Mouse (Mus musculus): ENCODE measurements at regions not wholly inside any gene's neighbourhood (a gene's known extent, or its start where the extent isn't known, plus 50 kb on each side); places are given as distances from the start of the nearest gene placed in this dataset.

GRCm38 (mm10) chr10:84186466-84186865 lies 253.9 kb downstream of the Nuak1 start:
- DNase-seq: no peak

- DNase-seq: no peak
These were observed 241.4 kb downstream of the Nuak1 start for GRCm38 (mm10) chr10:84199035-84199434.

GRCm38 (mm10) chr10:84201785-84202184 lies 238.6 kb downstream of the Nuak1 start:
- DNase-seq: no peak

- DNase-seq: no peak
These were observed 228.2 kb downstream of the Nuak1 start for GRCm38 (mm10) chr10:84212096-84212785.

GRCm38 (mm10) chr10:84214812-84215211 lies 225.6 kb downstream of the Nuak1 start:
- DNase-seq: no peak

- no peak for DNase-seq
These were observed 211.0 kb downstream of the Nuak1 start for GRCm38 (mm10) chr10:84229224-84229921.

- no peak for DNase-seq
These were observed 210.2 kb downstream of the Nuak1 start for GRCm38 (mm10) chr10:84230011-84230781.

- DNase-seq: no peak
These were observed 205.4 kb downstream of the Nuak1 start for GRCm38 (mm10) chr10:84235006-84235405.

- DNase-seq: no peak
These were observed 204.2 kb downstream of the Nuak1 start for GRCm38 (mm10) chr10:84236236-84236635.

GRCm38 (mm10) chr10:84238279-84238963 lies 202.0 kb downstream of the Nuak1 start:
- peak in 1 of 2 experiments; percentile 20 for DNase-seq

- no peak for DNase-seq
These were observed 197.1 kb downstream of the Nuak1 start for GRCm38 (mm10) chr10:84243283-84243682.

GRCm38 (mm10) chr10:84249346-84249745 lies 191.1 kb downstream of the Nuak1 start:
- DNase-seq: no peak

- no peak for DNase-seq
These were observed 179.3 kb downstream of the Nuak1 start for GRCm38 (mm10) chr10:84260931-84261650.

- no peak for DNase-seq
These were observed 177.5 kb downstream of the Nuak1 start for GRCm38 (mm10) chr10:84262943-84263342.

- no peak for DNase-seq
These were observed 154.4 kb downstream of the Nuak1 start for GRCm38 (mm10) chr10:84285832-84286506.

- no peak for DNase-seq
These were observed 146.0 kb downstream of the Nuak1 start for GRCm38 (mm10) chr10:84294422-84294821.

GRCm38 (mm10) chr10:84296168-84296567 lies 144.2 kb downstream of the Nuak1 start:
- no peak for DNase-seq

GRCm38 (mm10) chr10:84301561-84301960 lies 138.8 kb downstream of the Nuak1 start:
- DNase-seq: no peak

- DNase-seq: no peak
These were observed 137.4 kb downstream of the Nuak1 start for GRCm38 (mm10) chr10:84302821-84303520.

- peak; percentile 63 to 71 for DNase-seq
These were observed 131.7 kb downstream of the Nuak1 start for GRCm38 (mm10) chr10:84308746-84309145.

- no peak for DNase-seq
These were observed 129.7 kb downstream of the Nuak1 start for GRCm38 (mm10) chr10:84310653-84311052.
